Mouse (Mus musculus): ENCODE data around the gene Ehd2. TPM values are rescaled to one million over a fixed set of nuclear protein-coding genes. Genes with fewer than 3 reads are reported as not detected.

Gene Ehd2
- polyA plus RNA-seq, 1 experiment: not detected

DNA sequence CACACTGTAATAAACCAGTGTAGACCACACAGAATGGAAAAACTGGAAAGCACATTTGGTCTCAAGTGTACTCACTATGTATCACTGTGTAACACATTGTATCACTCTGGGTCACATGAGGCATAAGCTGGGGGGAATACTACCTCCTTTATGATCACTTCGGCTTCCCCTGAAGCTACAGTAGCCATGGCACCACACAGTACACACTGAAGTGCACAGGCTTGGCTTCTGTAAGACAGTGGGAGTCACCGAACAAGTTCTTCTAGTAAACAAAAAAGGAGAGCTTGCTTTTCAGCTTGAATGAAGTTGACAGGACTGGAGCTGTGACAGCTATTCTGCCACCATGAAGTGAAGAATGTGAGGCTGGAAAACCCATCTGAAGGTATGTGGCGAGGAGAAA, 37.7 kb upstream of the Ehd2 start:
- TF ChIP-seq CTCF (IDR thresholded peaks at IDR 0.05; ENCODE audit: insufficient read depth, low read depth, low read length) (no peak), POLR2A (IDR thresholded peaks at IDR 0.05; ENCODE audit: insufficient read depth, low read depth, low read length) (no peak)
- H3K27ac ChIP-seq (ENCODE audit: insufficient read depth, low read depth, low read length): peak overlapping the region; percentile 4; the same call in 1 of the 2 replicates
- no peak overlapping the region for H3K4me3 ChIP-seq (ENCODE audit: insufficient read depth, low read depth, low read length)
- peaks cover 28% of the 10 kb centered on the region for H3K4me1 ChIP-seq (ENCODE audit: control insufficient read depth, insufficient read depth, low read length)
- WGBS: 55% methylated on average over 3 of the region's 3 CpGs

DNA sequence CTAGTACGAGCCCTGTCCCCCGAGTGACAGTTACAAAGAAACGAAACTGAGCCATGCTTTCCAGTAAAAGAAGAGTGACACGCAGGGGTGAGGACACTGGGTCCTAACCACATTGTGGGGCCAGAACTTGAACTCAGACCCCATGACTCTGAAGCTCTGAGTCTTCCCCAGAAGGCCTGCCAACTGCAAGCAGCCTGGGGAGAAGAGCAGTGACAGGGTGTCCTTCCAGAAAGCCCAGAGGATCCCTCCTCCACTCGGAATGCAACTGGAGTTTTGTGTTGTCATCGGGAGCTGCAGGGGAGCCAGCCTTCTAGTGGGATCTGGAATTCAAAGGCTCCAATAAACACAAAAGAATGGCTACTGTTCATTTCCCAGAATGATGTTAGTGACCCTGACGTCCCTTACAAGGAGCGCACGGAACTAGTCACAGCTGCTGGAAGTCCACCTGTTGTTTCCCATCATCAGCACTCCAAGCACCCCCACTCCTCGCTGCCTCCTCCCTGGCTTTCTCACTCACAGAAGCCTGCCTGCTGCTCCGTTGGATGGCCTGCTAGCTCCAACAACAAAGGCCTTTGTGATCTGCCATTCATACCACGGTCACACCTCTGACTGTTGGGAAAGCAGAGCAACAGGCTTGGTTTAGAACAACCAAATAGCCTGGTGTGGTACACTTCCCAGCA, 37.0 kb upstream of the Ehd2 start:
- Histone ChIP-seq H3K4me1 (ENCODE audit: control insufficient read depth, insufficient read depth, low read length) (peaks cover 29% of the 10 kb centered on the region), H3K27ac (ENCODE audit: insufficient read depth, low read depth, low read length) (peak overlapping the region; percentile 4; the same call in 1 of the 2 replicates), H3K4me3 (ENCODE audit: insufficient read depth, low read depth, low read length) (no peak overlapping the region)
- TF ChIP-seq POLR2A (IDR thresholded peaks at IDR 0.05; ENCODE audit: insufficient read depth, low read depth, low read length): no peak
- TF ChIP-seq CTCF (IDR thresholded peaks at IDR 0.05; ENCODE audit: insufficient read depth, low read depth, low read length): no peak
- WGBS: 49% methylated on average over 12 of the region's 12 CpGs

DNA sequence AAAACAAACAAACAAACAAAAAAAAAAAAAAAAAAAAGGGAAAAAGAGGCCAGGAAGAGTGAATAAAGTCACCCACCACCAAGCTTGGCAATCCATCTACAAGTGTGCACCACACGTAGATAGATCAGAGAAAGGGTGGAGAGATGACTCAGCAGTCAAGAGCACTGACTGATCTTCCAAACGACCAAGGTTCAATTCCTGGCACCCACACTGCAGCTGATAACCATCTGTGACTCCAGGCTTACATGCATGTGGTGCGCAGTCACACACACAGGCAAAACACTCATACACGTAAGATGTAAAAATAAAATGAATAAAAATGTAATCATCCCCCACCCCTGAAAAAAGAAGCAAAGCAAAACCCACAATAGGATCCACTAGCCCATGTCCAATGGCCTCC, 35.7 kb upstream of the Ehd2 start:
- peaks cover 31% of the 10 kb centered on the region for H3K4me1 ChIP-seq (ENCODE audit: control insufficient read depth, insufficient read depth, low read length)
- 57% methylated on average over 4 of the region's 4 CpGs for WGBS
- TF ChIP-seq CTCF (IDR thresholded peaks at IDR 0.05; ENCODE audit: insufficient read depth, low read depth, low read length) (no peak), POLR2A (IDR thresholded peaks at IDR 0.05; ENCODE audit: insufficient read depth, low read depth, low read length) (no peak)
- H3K4me3 ChIP-seq (ENCODE audit: insufficient read depth, low read depth, low read length): no peak overlapping the region
- no peak overlapping the region for H3K27ac ChIP-seq (ENCODE audit: insufficient read depth, low read depth, low read length)

DNA sequence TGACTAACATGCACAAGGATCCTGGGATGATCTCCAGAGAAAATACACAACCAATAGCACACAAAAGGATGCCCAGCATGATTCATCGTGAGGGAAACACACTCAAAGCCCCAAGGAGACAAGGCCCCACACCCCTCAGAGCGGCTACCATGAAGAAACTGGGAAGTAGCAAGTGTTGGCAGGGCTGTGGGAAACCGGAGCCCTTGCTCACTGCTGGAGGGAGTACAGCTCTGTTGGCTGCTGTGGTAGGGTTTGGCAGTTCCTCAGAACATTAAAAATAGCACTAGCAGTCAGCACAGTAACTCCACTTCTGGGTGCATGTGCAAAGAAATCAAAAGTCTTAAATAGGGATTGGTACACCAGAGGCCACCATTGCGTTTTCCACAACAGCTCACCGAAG, 34.8 kb upstream of the Ehd2 start:
- WGBS: 15% methylated on average over 5 of the region's 5 CpGs
- peak overlapping the region; percentile 58 for H3K27ac ChIP-seq (ENCODE audit: insufficient read depth, low read depth, low read length)
- TF ChIP-seq CTCF (IDR thresholded peaks at IDR 0.05; ENCODE audit: insufficient read depth, low read depth, low read length): no peak
- TF ChIP-seq POLR2A (IDR thresholded peaks at IDR 0.05; ENCODE audit: insufficient read depth, low read depth, low read length): no peak

DNA sequence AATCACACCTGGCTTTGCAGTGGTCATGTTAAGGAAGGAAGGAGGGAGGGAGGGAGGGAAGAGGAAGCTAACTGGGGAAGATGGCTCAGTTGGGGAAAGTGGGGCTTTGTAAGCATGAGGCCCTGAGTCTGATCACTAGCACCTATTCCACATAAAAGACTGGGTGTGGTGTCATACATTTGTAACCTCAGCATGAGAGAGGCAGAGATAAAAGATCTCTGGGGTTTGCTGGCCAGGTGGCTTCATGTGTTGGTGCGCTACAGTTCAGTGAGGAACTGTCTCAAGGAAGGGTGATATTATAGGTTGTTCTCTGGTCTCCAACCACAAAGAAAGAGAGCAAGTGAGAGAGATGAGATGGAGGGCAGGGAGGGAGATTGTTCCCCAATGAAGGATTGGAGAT, 34.3 kb upstream of the Ehd2 start:
- peak overlapping the region; percentile 58 for H3K27ac ChIP-seq (ENCODE audit: insufficient read depth, low read depth, low read length)
- 60% methylated on average over 1 of the region's 1 CpGs for WGBS
- TF ChIP-seq CTCF (IDR thresholded peaks at IDR 0.05; ENCODE audit: insufficient read depth, low read depth, low read length): no peak
- no peak for TF ChIP-seq POLR2A (IDR thresholded peaks at IDR 0.05; ENCODE audit: insufficient read depth, low read depth, low read length)
- H3K4me1 ChIP-seq (ENCODE audit: control insufficient read depth, insufficient read depth, low read length): peaks cover 31% of the 10 kb centered on the region
- no peak overlapping the region for H3K4me3 ChIP-seq (ENCODE audit: insufficient read depth, low read depth, low read length)

More for the DNA sequence above, 34.8 kb upstream of the Ehd2 start:
- Histone ChIP-seq H3K4me1 (ENCODE audit: control insufficient read depth, insufficient read depth, low read length) (peaks cover 31% of the 10 kb centered on the region), H3K4me3 (ENCODE audit: insufficient read depth, low read depth, low read length) (no peak overlapping the region)

DNA sequence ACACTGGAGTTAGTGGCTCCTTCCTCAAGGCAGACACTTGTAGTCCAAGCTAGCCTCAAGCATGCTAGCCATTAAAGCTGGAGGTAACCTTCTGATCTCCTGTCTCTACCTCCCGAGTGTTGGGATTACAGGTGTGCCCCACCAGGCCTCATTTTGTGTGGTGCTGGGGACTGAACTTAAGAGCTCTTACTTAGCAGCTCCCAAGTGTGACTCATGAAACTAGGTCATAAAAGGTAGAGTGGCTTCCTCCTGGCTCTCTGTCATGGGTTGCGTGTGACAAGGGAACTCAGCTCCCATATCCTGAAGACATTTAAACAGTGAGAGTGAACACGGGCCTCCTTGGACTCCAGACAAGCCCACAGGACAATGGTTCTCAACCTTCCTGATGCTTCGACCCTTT, 26.4 kb upstream of the Ehd2 start:
- Histone ChIP-seq H3K4me3 (ENCODE audit: insufficient read depth, low read depth, low read length) (no peak overlapping the region), H3K27ac (ENCODE audit: insufficient read depth, low read depth, low read length) (no peak overlapping the region), H3K4me1 (ENCODE audit: control insufficient read depth, insufficient read depth, low read length) (no peaks in the 10 kb centered on the region)
- TF ChIP-seq POLR2A (IDR thresholded peaks at IDR 0.05; ENCODE audit: insufficient read depth, low read depth, low read length): no peak
- TF ChIP-seq CTCF (IDR thresholded peaks at IDR 0.05; ENCODE audit: insufficient read depth, low read depth, low read length): no peak
- 92% methylated on average over 4 of the region's 4 CpGs for WGBS

DNA sequence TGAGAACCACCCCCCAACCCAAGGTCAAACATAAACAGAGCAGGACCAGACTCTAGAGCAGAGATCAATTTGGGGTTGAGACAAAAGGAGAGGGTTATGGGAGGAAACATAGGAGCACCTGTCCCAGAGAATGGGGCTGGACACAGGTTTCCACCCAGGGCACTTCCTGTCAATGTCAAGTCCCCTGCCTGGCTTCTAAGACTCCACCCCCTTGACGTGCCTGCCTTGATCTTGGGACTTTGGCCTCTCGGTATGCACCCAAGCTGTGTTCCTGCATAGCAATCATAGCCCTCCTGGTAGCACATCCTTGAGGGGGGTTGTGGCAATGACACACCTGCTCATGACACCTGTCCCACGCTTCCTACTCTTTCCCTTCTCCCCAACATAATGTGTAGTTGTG, 25.8 kb upstream of the Ehd2 start:
- 82% methylated on average over 3 of the region's 3 CpGs for WGBS
- Histone ChIP-seq H3K4me1 (ENCODE audit: control insufficient read depth, insufficient read depth, low read length) (no peaks in the 10 kb centered on the region), H3K4me3 (ENCODE audit: insufficient read depth, low read depth, low read length) (no peak overlapping the region), H3K27ac (ENCODE audit: insufficient read depth, low read depth, low read length) (no peak overlapping the region)
- TF ChIP-seq CTCF (IDR thresholded peaks at IDR 0.05; ENCODE audit: insufficient read depth, low read depth, low read length) (no peak), POLR2A (IDR thresholded peaks at IDR 0.05; ENCODE audit: insufficient read depth, low read depth, low read length) (no peak)

DNA sequence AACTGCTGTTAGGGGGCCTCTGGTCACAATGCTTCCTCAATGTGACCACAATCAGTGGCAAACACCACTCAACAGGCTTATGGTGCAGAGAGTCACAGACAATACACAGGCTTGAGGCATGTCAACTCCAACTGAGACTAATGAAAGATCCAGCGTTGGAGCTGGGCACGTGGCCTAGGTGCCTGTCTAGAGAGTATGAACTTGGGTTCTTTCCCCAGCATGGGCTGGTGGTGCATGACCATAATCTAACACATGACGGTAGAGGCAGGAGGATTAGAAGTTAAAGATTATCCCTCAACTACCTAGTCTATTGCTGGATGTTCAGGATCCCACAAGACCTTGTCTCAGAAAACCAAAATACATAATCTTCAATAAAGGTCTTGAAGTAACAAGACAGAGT, 24.4 kb upstream of the Ehd2 start:
- Histone ChIP-seq H3K4me1 (ENCODE audit: control insufficient read depth, insufficient read depth, low read length) (no peaks in the 10 kb centered on the region), H3K4me3 (ENCODE audit: insufficient read depth, low read depth, low read length) (no peak overlapping the region), H3K27ac (ENCODE audit: insufficient read depth, low read depth, low read length) (no peak overlapping the region)
- WGBS: 80% methylated on average over 3 of the region's 3 CpGs
- TF ChIP-seq CTCF (IDR thresholded peaks at IDR 0.05; ENCODE audit: insufficient read depth, low read depth, low read length) (no peak), POLR2A (IDR thresholded peaks at IDR 0.05; ENCODE audit: insufficient read depth, low read depth, low read length) (no peak)

DNA sequence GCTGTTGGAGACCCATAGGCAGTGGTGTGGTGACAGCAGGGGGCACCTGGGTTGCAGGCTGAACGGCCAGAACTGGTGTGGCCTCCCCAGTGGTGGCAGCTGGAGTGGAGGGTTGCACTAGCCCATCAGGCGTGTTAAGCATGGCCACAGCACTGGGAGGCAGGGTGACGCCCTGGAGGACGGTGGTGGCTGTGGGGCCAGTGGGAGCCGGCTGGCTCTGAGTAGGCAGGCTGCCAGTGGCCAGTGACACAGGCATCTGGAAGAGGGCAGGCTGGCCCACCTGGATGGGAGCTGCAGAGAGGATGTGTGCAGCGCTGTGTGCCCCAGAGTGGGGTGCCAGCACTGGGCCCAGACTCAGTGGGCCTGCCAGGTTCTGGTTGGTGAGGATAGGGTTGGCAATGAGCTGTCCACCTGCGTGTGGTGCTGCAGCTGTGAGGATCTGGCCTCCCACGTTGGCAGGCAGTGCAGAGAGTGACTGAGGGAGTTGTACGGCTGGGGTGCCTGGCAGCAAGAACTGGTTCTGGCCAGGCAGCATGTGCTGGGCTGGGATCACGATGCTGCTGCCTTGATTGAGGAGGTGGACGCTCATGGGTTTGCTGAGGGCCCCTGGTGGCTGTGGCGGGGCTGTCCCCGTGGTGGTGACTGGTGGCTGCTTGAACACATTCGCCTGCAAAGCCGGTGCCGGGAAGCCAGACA, 20.4 kb upstream of the Ehd2 start:
- Histone ChIP-seq H3K4me3 (ENCODE audit: insufficient read depth, low read depth, low read length) (no peak overlapping the region), H3K27ac (ENCODE audit: insufficient read depth, low read depth, low read length) (no peak overlapping the region), H3K4me1 (ENCODE audit: control insufficient read depth, insufficient read depth, low read length) (no peaks in the 10 kb centered on the region)
- 81% methylated on average over 16 of the region's 16 CpGs for WGBS
- TF ChIP-seq POLR2A (IDR thresholded peaks at IDR 0.05; ENCODE audit: insufficient read depth, low read depth, low read length) (no peak), CTCF (IDR thresholded peaks at IDR 0.05; ENCODE audit: insufficient read depth, low read depth, low read length) (no peak)

Measured in olfactory bulb, adult 2 months (tissue).